Mouse (Mus musculus) limb, embryonic 13.5 days (tissue): ENCODE results near the gene Adamtsl5. TPM values are rescaled to one million over a fixed set of nuclear protein-coding genes. Genes with fewer than 3 reads are reported as not detected.

Experiments used
- microRNA-seq: library from miRNA; unstranded; fragments of <30 nt; microRNA quantifications from one replicate; pipeline ENCODE4, GENCODE M21; 2016
- polyA plus RNA-seq: library from polyadenylated mRNA; unstranded; fragments of >200 nt; fragmentation: Nextera tagmentation; extraction: Ambion mirVana; gene quantifications from 2 replicates; pipeline ENCODE4 v1.2.1, GENCODE M21; 2015

The Adamtsl5 gene
- polyA plus RNA-seq, 1 experiment from 2014 or later = 2.0 TPM

Small RNA genes lying within 50 kb of the gene (microRNA-seq; reads per million reads assigned to microRNA genes)
- gene Gm22721 = not detected

Other genes starting within 250 kb of the Adamtsl5 start
- 13.5 and 15.2 TPM in 2 replicates for gene Sbno2, start 242.8 kb downstream of the Adamtsl5 start, polyA plus RNA-seq
- gene Stk11, start 232.6 kb downstream of the Adamtsl5 start, polyA plus RNA-seq = 17.1 and 17.4 TPM in 2 replicates
- 456 and 475 TPM in 2 replicates for gene Atp5d, start 209.8 kb downstream of the Adamtsl5 start, polyA plus RNA-seq
- gene Cbarp, start 207.6 kb downstream of the Adamtsl5 start, polyA plus RNA-seq = 7.4 and 8.1 TPM in 2 replicates
- 22.9 and 23.2 TPM in 2 replicates for gene Midn, start 200.1 kb downstream of the Adamtsl5 start, polyA plus RNA-seq
- gene Cirbp, start 182.4 kb downstream of the Adamtsl5 start, polyA plus RNA-seq = 149 and 194 TPM in 2 replicates
- gene 1600002K03Rik, start 175.5 kb downstream of the Adamtsl5 start, polyA plus RNA-seq = 9.7 and 11.0 TPM in 2 replicates
- 39.5 and 40.4 TPM in 2 replicates for gene Efna2, start 168.9 kb downstream of the Adamtsl5 start, polyA plus RNA-seq
- gene Mum1, start 122.0 kb downstream of the Adamtsl5 start, polyA plus RNA-seq = 94.7 and 96.9 TPM in 2 replicates
- 298 and 306 TPM in 2 replicates for gene Ndufs7, start 99.3 kb downstream of the Adamtsl5 start, polyA plus RNA-seq
- 57.1 and 58.4 TPM in 2 replicates for gene Gamt, start 87.4 kb downstream of the Adamtsl5 start, polyA plus RNA-seq
- 64.9 and 67.9 TPM in 2 replicates for gene Dazap1, start 86.9 kb downstream of the Adamtsl5 start, polyA plus RNA-seq
- gene Rps15, start 56.0 kb downstream of the Adamtsl5 start, polyA plus RNA-seq = 908 and 936 TPM in 2 replicates
- gene Apc2, start 52.4 kb downstream of the Adamtsl5 start, polyA plus RNA-seq = 3.3 and 3.8 TPM in 2 replicates
- 50.7 and 51.2 TPM in 2 replicates for gene 2310011J03Rik, start 27.9 kb downstream of the Adamtsl5 start, polyA plus RNA-seq
- gene Pcsk4, start 18.9 kb downstream of the Adamtsl5 start, polyA plus RNA-seq = 4.8 and 6.5 TPM in 2 replicates
- gene Reep6, start 18.5 kb downstream of the Adamtsl5 start, polyA plus RNA-seq = 6.1 and 6.3 TPM in 2 replicates
- 1.2 and 2.2 TPM in 2 replicates for gene Plk5, start 8.0 kb upstream of the Adamtsl5 start, polyA plus RNA-seq
- 9.2 and 9.5 TPM in 2 replicates for gene Mex3d, start 39.2 kb upstream of the Adamtsl5 start, polyA plus RNA-seq
- gene Mbd3, start 51.1 kb upstream of the Adamtsl5 start, polyA plus RNA-seq = 276 and 288 TPM in 2 replicates
- gene Uqcr11, start 58.4 kb upstream of the Adamtsl5 start, polyA plus RNA-seq = 443 and 459 TPM in 2 replicates
- 153 and 157 TPM in 2 replicates for gene Tcf3, start 85.2 kb upstream of the Adamtsl5 start, polyA plus RNA-seq
- not detected in 2 replicates for gene Onecut3, start 146.4 kb upstream of the Adamtsl5 start, polyA plus RNA-seq
- 0.29 and 0.33 TPM in 2 replicates for gene Atp8b3, start 190.7 kb upstream of the Adamtsl5 start, polyA plus RNA-seq
- 28.3 and 28.7 TPM in 2 replicates for gene Rexo1, start 213.1 kb upstream of the Adamtsl5 start, polyA plus RNA-seq
- gene Klf16, start 228.9 kb upstream of the Adamtsl5 start, polyA plus RNA-seq = 9.3 and 10.0 TPM in 2 replicates
- gene Abhd17a, start 241.9 kb upstream of the Adamtsl5 start, polyA plus RNA-seq = 80.9 and 83.0 TPM in 2 replicates